8 mouse cellular contexts compared by ENCODE assay signal in the genomic region with DNA sequence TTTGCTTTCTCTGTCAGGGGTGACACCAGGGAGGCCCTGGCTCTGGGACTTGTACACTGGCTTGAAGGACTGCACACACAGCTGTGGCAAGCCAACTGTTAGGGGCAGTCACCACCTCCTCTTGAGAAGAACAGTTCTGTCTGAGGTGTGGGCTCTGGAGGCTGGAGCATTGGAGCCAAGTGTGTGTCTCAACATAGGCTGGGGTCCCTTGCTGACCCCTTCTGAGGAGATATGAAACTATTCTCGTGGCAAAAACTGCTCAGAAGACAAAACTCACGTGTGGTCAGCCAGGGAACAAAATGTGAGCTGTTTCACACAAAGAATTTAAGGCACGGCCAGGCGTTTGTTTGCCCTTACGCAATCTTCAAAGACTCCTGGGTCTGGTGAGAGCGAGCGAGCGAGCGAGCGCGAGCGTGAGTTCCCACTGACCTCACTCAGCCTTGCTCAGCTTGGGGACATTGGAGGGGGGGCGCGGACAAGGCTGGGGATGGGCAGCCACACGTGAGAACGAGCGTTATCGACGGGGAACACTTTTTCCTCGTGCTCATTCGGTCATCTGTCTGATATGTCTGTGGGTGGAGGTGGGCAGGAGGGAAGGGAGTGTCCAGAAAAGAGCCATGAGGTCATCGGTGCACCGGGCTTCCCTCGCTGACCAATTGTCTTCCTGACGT. TPM values are rescaled to one million over a fixed set of nuclear protein-coding genes. Genes with fewer than 3 reads are reported as not detected.
DNase-seq lines count a peak whose midpoint lies in the region; ATAC-seq and TF ChIP-seq lines count a peak whose summit lies in the region.

No protein-coding gene starts in this region.

- no peak for TF ChIP-seq CTCF in gastrocnemius, adult 2 months (IDR thresholded peaks at IDR 0.05)
- TF ChIP-seq CTCF in lung, postnatal 0 days (IDR thresholded peaks at IDR 0.05): no peak; the same call in 1 of the 2 replicates

- H3K9ac ChIP-seq in embryonic facial prominence, embryonic 15.5 days: no peak overlapping the region
- H3K9ac ChIP-seq in intestine, embryonic 16.5 days (ENCODE audit: low read depth, low read length): peak overlapping the region; percentile 61
- H3K9ac ChIP-seq in lung, postnatal 0 days (replicated peaks; ENCODE audit: low read depth): peak overlapping the region; percentile 39

- H3K36me3 ChIP-seq in embryonic facial prominence, embryonic 15.5 days: no peaks in the 10 kb centered on the region
- H3K36me3 ChIP-seq in intestine, embryonic 16.5 days (ENCODE audit: control insufficient read depth, insufficient read depth, low read length): no peaks in the 10 kb centered on the region
- H3K36me3 ChIP-seq in lung, postnatal 0 days (ENCODE audit: insufficient read depth, low read length): no peaks in the 10 kb centered on the region

- WGBS in embryonic facial prominence, embryonic 15.5 days: 44% methylated on average over 25 of the region's 25 CpGs
- 15% methylated on average over 25 of the region's 25 CpGs for WGBS in intestine, embryonic 16.5 days
- 9% methylated on average over 25 of the region's 25 CpGs for WGBS in lung, postnatal 0 days

- TF ChIP-seq EP300 in lung, postnatal 0 days (IDR thresholded peaks at IDR 0.05): peak; percentile 97

- H3K27ac ChIP-seq in gastrocnemius, adult 2 months: peak overlapping the region; percentile 87
- 0 out of 2 replicates have a peak overlapping the region, but pooled peaks have one; percentile 4 for H3K27ac ChIP-seq in embryonic facial prominence, embryonic 15.5 days (replicated peaks)
- peak overlapping the region; percentile 66 for H3K27ac ChIP-seq in intestine, embryonic 16.5 days (ENCODE audit: low read length)
- H3K27ac ChIP-seq in lung, postnatal 0 days (ENCODE audit: low read length): peak overlapping the region; percentile 94

- H3K9me3 ChIP-seq in embryonic facial prominence, embryonic 15.5 days (replicated peaks): no peaks in the 10 kb centered on the region
- no peaks in the 10 kb centered on the region for H3K9me3 ChIP-seq in intestine, embryonic 16.5 days (ENCODE audit: control insufficient read depth, low read length)
- H3K9me3 ChIP-seq in lung, postnatal 0 days (ENCODE audit: low read length): no peaks in the 10 kb centered on the region

- DNase-seq in gastrocnemius, adult 2 months: peak; percentile 49
- no peak for DNase-seq in gastrocnemius, adult 8-10 months (ENCODE audit: low spot score in 2 of 2)
- DNase-seq in lung, postnatal 0 days (ENCODE audit: low spot score): peak; percentile 96
- no peak for DNase-seq in testis, postnatal 10 days (ENCODE audit: low spot score)
- DNase-seq in cerebellum, postnatal 4 days (ENCODE audit: low spot score in 2 of 2): no peak

- no peaks in the 10 kb centered on the region for H3K27me3 ChIP-seq in embryonic facial prominence, embryonic 15.5 days
- no peaks in the 10 kb centered on the region for H3K27me3 ChIP-seq in intestine, embryonic 16.5 days (replicated peaks; ENCODE audit: control insufficient read depth, insufficient read depth, low read length)
- H3K27me3 ChIP-seq in lung, postnatal 0 days (replicated peaks; ENCODE audit: insufficient read depth, low read length): no peaks in the 10 kb centered on the region

- peak overlapping the region; percentile 58 for H3K4me3 ChIP-seq in gastrocnemius, adult 2 months
- H3K4me3 ChIP-seq in embryonic facial prominence, embryonic 15.5 days (replicated peaks): no peak overlapping the region
- peak overlapping the region; percentile 28 for H3K4me3 ChIP-seq in intestine, embryonic 16.5 days (ENCODE audit: low read length)
- H3K4me3 ChIP-seq in lung, postnatal 0 days (ENCODE audit: low read depth, low read length): no peak overlapping the region

- peaks cover 16% of the 10 kb centered on the region for H3K4me1 ChIP-seq in embryonic facial prominence, embryonic 15.5 days
- peaks cover 22% of the 10 kb centered on the region for H3K4me1 ChIP-seq in intestine, embryonic 16.5 days (ENCODE audit: control insufficient read depth, insufficient read depth, low read length)
- peaks cover 11% of the 10 kb centered on the region; the same call in 1 of the 2 replicates for H3K4me1 ChIP-seq in lung, postnatal 0 days (ENCODE audit: insufficient read depth, low read depth, low read length)

- no peak for ATAC-seq in embryonic facial prominence, embryonic 15.5 days (ENCODE audit: insufficient number of reproducible peaks, low FRiP score, low TSS enrichment, low read depth)
- peak; percentile 55 for ATAC-seq in intestine, embryonic 16.5 days
- ATAC-seq in lung, postnatal 0 days: peak; percentile 92
- ATAC-seq in cerebellum, adult (ENCODE audit: insufficient number of reproducible peaks, low FRiP score, low TSS enrichment): no peak

- H3K4me2 ChIP-seq in embryonic facial prominence, embryonic 15.5 days (replicated peaks): 0 out of 2 replicates have a peak overlapping the region, but pooled peaks have one; percentile 17
- H3K4me2 ChIP-seq in intestine, embryonic 16.5 days (ENCODE audit: low read depth, low read length): peak overlapping the region; percentile 58
- H3K4me2 ChIP-seq in lung, postnatal 0 days (replicated peaks; ENCODE audit: low read depth, low read length): peak overlapping the region; percentile 43

- intact Hi-C loops in gastrocnemius, adult 2 months (cut with DNase I): no loop called here

RNA-seq across cellular contexts. Expression of a gene that starts 48.3 kb away (rescaled TPM):
- 1 to 10 TPM; 1.7 to 2.1 TPM for total RNA-seq in gastrocnemius, adult 2 months (2021)
- 1 to 10 TPM in 3 of 4 experiments, under 1 TPM in 1; 0.82 to 1.6 (median 1.3) TPM for total RNA-seq in gastrocnemius, adult 8-10 months (2022)
- 18.6 and 19.1 TPM in 2 replicates for polyA plus RNA-seq in embryonic facial prominence, embryonic 15.5 days (2015; fragmentation: Nextera tagmentation; extraction: Ambion mirVana)
- polyA plus RNA-seq in intestine, embryonic 16.5 days (2015; fragmentation: Nextera tagmentation; extraction: Ambion mirVana): 7.2 and 8.4 TPM in 2 replicates
- polyA plus RNA-seq in lung, postnatal 0 days (2015; fragmentation: Nextera tagmentation; extraction: Ambion mirVana): 17.9 and 21.0 TPM in 2 replicates

Comparison
In these comparisons a context has a peak if more than half of its experiments do, and no peak if none do; other contexts are left out.
1. DNase-seq: peak in gastrocnemius, adult 2 months (single experiment) and lung, postnatal 0 days (single experiment); none in gastrocnemius, adult 8-10 months (0 of 2), testis, postnatal 10 days (single experiment) and cerebellum, postnatal 4 days (0 of 2).
2. H3K27ac ChIP-seq: peak in every context shown above with its lines; median percentile 94 in lung, postnatal 0 days; 87 in gastrocnemius, adult 2 months; 66 in intestine, embryonic 16.5 days; 4 in embryonic facial prominence, embryonic 15.5 days.
3. H3K4me3 ChIP-seq: peak in gastrocnemius, adult 2 months (single experiment) and intestine, embryonic 16.5 days (single experiment); none in embryonic facial prominence, embryonic 15.5 days (single experiment) and lung, postnatal 0 days (single experiment).
4. ATAC-seq: peak in intestine, embryonic 16.5 days (single experiment) and lung, postnatal 0 days (single experiment); none in embryonic facial prominence, embryonic 15.5 days (single experiment) and cerebellum, adult (single experiment).
5. Peak in every context shown above with its lines, with median percentiles within 50 percentile points of each other: H3K4me2 ChIP-seq.